Comparison of ENCODE assay signal across 11 mouse cellular contexts in the genomic region with DNA sequence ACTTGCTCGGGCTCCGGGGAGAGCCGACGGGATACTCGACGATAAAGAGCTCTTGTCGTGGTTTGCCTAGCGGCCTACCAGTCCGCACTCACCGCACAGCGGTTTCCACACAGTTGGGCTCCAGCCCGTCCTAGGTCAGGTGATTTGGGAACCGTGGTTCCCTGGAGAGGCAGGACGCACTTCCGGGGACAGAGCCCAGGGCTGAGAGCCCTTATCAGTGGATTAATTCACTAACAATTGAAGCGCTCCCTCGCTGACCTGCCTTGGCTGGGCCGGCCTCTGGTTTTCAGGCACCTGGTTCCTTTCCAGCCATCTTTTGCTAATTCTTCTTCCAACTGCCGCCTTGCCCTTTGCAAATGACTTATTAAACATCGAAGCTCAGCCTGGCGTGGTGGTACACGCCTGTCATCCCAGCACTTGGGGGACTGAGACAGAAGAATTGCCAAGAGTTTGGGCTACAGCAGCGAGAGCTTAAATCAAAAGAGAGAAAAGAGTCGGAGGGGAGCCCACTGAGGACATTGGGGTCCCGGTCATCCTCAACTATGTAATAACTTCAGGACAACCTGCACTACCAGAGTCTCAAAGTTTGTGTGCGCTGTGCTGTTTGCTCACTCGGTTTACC. TPM values are rescaled to one million over a fixed set of nuclear protein-coding genes. Genes with fewer than 3 reads are reported as not detected.
A peak's percentile ranks its signal among the peaks of the same experiment; 100 is the strongest.
DNase-seq lines count a peak whose midpoint lies in the region.
"Had no signal": no experiment of that assay in that cellular context is flagged by ENCODE, and none has a peak within 500 bp of the region (broad histone marks: within the 10 kb centered on the region; RNA-seq: fewer than 3 reads in every experiment).

No protein-coding gene starts in this region.

- DNase-seq in adrenal gland, postnatal 14 days: peak; percentile 71
- DNase-seq in adrenal gland, adult 18-20 months (ENCODE audit: low spot score in 2 of 2): no peak
- DNase-seq in R1 (ENCODE audit: low read depth, low spot score): peak; percentile 48
- DNase-seq in heart, postnatal 10 days: peak; percentile 48 to 57
- DNase-seq in lung, postnatal 10 days: peak; percentile 65
- DNase-seq in cerebellum, adult 9-10 months: no peak
- no peak for DNase-seq in urinary bladder, postnatal 25 days (ENCODE audit: low spot score)
- DNase-seq in spleen, postnatal 36 days (ENCODE audit: low spot score in 2 of 2): no peak
- DNase-seq: cerebellum, postnatal 14 days; kidney, adult 11 months; spleen, adult 18-20 months had no signal

- intact Hi-C loops in heart, postnatal 10 days (cut with DNase I): no loop called here

RNA-seq across cellular contexts. Expression of a gene that starts 9.1 kb away (rescaled TPM):
- total RNA-seq in adrenal gland, postnatal 14 days (2021): not detected in 2 replicates
- total RNA-seq in adrenal gland, adult 18-20 months (2021): not detected
- total RNA-seq in heart, postnatal 10 days (2021): not detected

RNA-seq across cellular contexts. Expression of a gene that starts 35.2 kb away (rescaled TPM):
- total RNA-seq in adrenal gland, postnatal 14 days (2021): 0.19 TPM in 2 replicates
- total RNA-seq in adrenal gland, adult 18-20 months (2021): 1 to 10 TPM in 1 of 2 experiments, under 1 TPM in 1; 0.80 to 1.1 TPM
- total RNA-seq in heart, postnatal 10 days (2021): not detected

RNA-seq across cellular contexts. Expression of a gene that starts 57.6 kb away (rescaled TPM):
- 40.9 and 46.4 TPM in 2 replicates for total RNA-seq in adrenal gland, postnatal 14 days (2021)
- 10 to 100 TPM; 32.9 to 48.4 TPM for total RNA-seq in adrenal gland, adult 18-20 months (2021)
- 10 to 100 TPM; 20.3 to 21.5 TPM for total RNA-seq in heart, postnatal 10 days (2021)

Comparison
In these comparisons a context has a peak if more than half of its experiments do, and no peak if none do; other contexts are left out.
1. DNase-seq: peak in adrenal gland, postnatal 14 days (single experiment), R1 (single experiment), heart, postnatal 10 days (2 of 2) and lung, postnatal 10 days (single experiment); none in adrenal gland, adult 18-20 months (0 of 2), cerebellum, adult 9-10 months (single experiment), urinary bladder, postnatal 25 days (single experiment) and spleen, postnatal 36 days (0 of 2).